Comparison of ENCODE assay signal across 18 mouse cellular contexts in the genomic region with DNA sequence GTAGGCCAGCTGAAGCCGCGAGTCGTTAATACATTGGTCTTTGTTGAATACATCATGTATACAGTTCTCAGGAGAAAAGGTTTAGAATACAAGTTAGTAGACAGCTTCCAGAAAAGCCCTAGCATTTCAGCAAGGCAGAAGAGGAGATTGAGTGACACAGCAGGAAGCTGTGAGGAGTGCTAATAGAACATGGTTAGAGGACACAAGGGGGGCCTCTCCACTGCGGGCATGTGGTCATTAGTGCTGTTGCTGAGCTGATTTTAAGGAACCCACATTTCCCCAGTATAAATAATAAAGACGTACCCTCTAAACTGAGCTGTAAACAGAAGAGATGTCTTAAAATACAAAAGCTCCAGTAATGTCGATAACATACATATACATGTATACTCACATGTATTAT. TPM values are rescaled to one million over a fixed set of nuclear protein-coding genes. Genes with fewer than 3 reads are reported as not detected.
DNase-seq lines count a peak whose midpoint lies in the region; ATAC-seq lines count a peak whose summit lies in the region.
"Had no signal": no experiment of that assay in that cellular context is flagged by ENCODE, and none has a peak within 500 bp of the region (broad histone marks: within the 10 kb centered on the region; RNA-seq: fewer than 3 reads in every experiment).

No protein-coding gene starts in this region.

- no peak overlapping the region for H3K9ac ChIP-seq in forebrain, embryonic 11.5 days (ENCODE audit: low read length)
- H3K9ac ChIP-seq: hindbrain, embryonic 15.5 days; lung, embryonic 15.5 days had no signal

- no peaks in the 10 kb centered on the region for H3K36me3 ChIP-seq in forebrain, embryonic 10.5 days (replicated peaks)
- no peaks in the 10 kb centered on the region for H3K36me3 ChIP-seq in forebrain, embryonic 11.5 days (ENCODE audit: control insufficient read depth, insufficient read depth, low read length)
- H3K36me3 ChIP-seq: hindbrain, embryonic 15.5 days; lung, embryonic 15.5 days had no signal

- no peak overlapping the region for H3K4me3 ChIP-seq in forebrain, embryonic 10.5 days
- no peak overlapping the region for H3K4me3 ChIP-seq in forebrain, embryonic 11.5 days (ENCODE audit: low read depth, low read length)
- H3K4me3 ChIP-seq: hindbrain, embryonic 15.5 days; lung, embryonic 15.5 days had no signal

- H3K9me3 ChIP-seq in forebrain, embryonic 10.5 days, result no peaks in the 10 kb centered on the region
- no peaks in the 10 kb centered on the region for H3K9me3 ChIP-seq in forebrain, embryonic 11.5 days (ENCODE audit: control insufficient read depth, low read length)
- H3K9me3 ChIP-seq: hindbrain, embryonic 15.5 days; lung, embryonic 15.5 days had no signal

- WGBS in forebrain, embryonic 10.5 days, result 77% methylated on average over 6 of the region's 6 CpGs
- WGBS in forebrain, embryonic 11.5 days, result 67% methylated on average over 6 of the region's 6 CpGs

- DNase-seq in forebrain, embryonic 10.5 days (ENCODE audit: extremely low spot score, low spot score), result no peak
- no peak for DNase-seq in forebrain, embryonic 11.5 days (ENCODE audit: low spot score)
- DNase-seq in layer of hippocampus, postnatal 10 days (ENCODE audit: low spot score in 2 of 2), result peak; percentile 14 to 24
- no peak for DNase-seq in layer of hippocampus, adult 8-10 months (ENCODE audit: low spot score in 2 of 2)
- DNase-seq in right cerebral cortex, postnatal 4 days, result peak; percentile 13
- no peak for DNase-seq in right cerebral cortex, postnatal 25 days
- DNase-seq in thymus, postnatal 25 days, result no peak
- DNase-seq: embryo, embryonic 11 days; gastrocnemius, postnatal 14 days; kidney, adult 11 months; midbrain, embryonic 14.5 days had no signal

- H3K4me1 ChIP-seq in forebrain, embryonic 10.5 days, result peaks cover 20% of the 10 kb centered on the region
- 0 out of 2 replicates have a peak, but pooled peaks cover 1% of the 10 kb centered on the region for H3K4me1 ChIP-seq in forebrain, embryonic 11.5 days (replicated peaks; ENCODE audit: control insufficient read depth, insufficient read depth, low read length)
- H3K4me1 ChIP-seq: hindbrain, embryonic 15.5 days had no signal

- no peak overlapping the region for H3K4me2 ChIP-seq in forebrain, embryonic 11.5 days (ENCODE audit: low read depth, low read length, severe bottlenecking)
- H3K4me2 ChIP-seq: hindbrain, embryonic 15.5 days; lung, embryonic 15.5 days had no signal

- H3K27ac ChIP-seq in forebrain, embryonic 10.5 days, result 0 out of 2 replicates have a peak overlapping the region, but pooled peaks have one; percentile 35
- no peak overlapping the region for H3K27ac ChIP-seq in forebrain, embryonic 11.5 days (ENCODE audit: low read depth, low read length)
- H3K27ac ChIP-seq: hindbrain, embryonic 15.5 days; lung, embryonic 15.5 days had no signal

- ATAC-seq in forebrain, embryonic 11.5 days (replicated peaks; ENCODE audit: low FRiP score), result no peak
- ATAC-seq: forebrain, embryonic 16.5 days had no signal

- no peaks in the 10 kb centered on the region for H3K27me3 ChIP-seq in forebrain, embryonic 10.5 days (ENCODE audit: poor library complexity, severe bottlenecking)
- H3K27me3 ChIP-seq in forebrain, embryonic 11.5 days (ENCODE audit: control insufficient read depth, insufficient read depth, low read length), result no peaks in the 10 kb centered on the region
- H3K27me3 ChIP-seq: hindbrain, embryonic 15.5 days; lung, embryonic 15.5 days had no signal

RNA-seq across cellular contexts. Expression of a gene that starts 51.5 kb away (rescaled TPM):
- polyA plus RNA-seq in forebrain, embryonic 10.5 days (2016; fragmentation: Nextera tagmentation; extraction: Ambion mirVana), result not detected in 2 replicates
- 0.12 TPM in 1 of 2 replicates, not detected in the other for polyA plus RNA-seq in forebrain, embryonic 11.5 days (2014; fragmentation: Nextera tagmentation; extraction: Ambion mirVana)
- total RNA-seq in layer of hippocampus, postnatal 10 days (2021), result under 1 TPM in 1 of 2 experiments, not detected in 1; 0.30 TPM
- under 1 TPM in 1 of 4 experiments, not detected in 3; 0.25 TPM for total RNA-seq in layer of hippocampus, adult 8-10 months (2022)
- total RNA-seq: layer of hippocampus, adult 18-20 months had no signal
- polyA plus RNA-seq: forebrain, embryonic 16.5 days; heart, embryonic 14.5 days; hindbrain, embryonic 15.5 days; limb, embryonic 11.5 days; lung, embryonic 15.5 days; neural tube, embryonic 11.5 days had no signal

RNA-seq across cellular contexts. Expression of a gene that starts 59.2 kb away (rescaled TPM):
- 16.0 and 16.3 TPM in 2 replicates for polyA plus RNA-seq in forebrain, embryonic 10.5 days (2016; fragmentation: Nextera tagmentation; extraction: Ambion mirVana)
- 22.4 and 25.3 TPM in 2 replicates for polyA plus RNA-seq in forebrain, embryonic 11.5 days (2014; fragmentation: Nextera tagmentation; extraction: Ambion mirVana)
- total RNA-seq in layer of hippocampus, postnatal 10 days (2021), result 10 to 100 TPM; 17.5 to 19.7 TPM
- 10 to 100 TPM; 17.7 to 23.3 (median 19.2) TPM for total RNA-seq in layer of hippocampus, adult 8-10 months (2022)

Comparison
In these comparisons a context has a peak if more than half of its experiments do, and no peak if none do; other contexts are left out.
1. DNase-seq: peak in layer of hippocampus, postnatal 10 days (2 of 2) and right cerebral cortex, postnatal 4 days (single experiment); none in forebrain, embryonic 10.5 days (single experiment), forebrain, embryonic 11.5 days (single experiment), layer of hippocampus, adult 8-10 months (0 of 2), right cerebral cortex, postnatal 25 days (single experiment) and thymus, postnatal 25 days (single experiment).